Mouse (Mus musculus) T-cell, adult 2 months (primary cell): ENCODE results near the gene Zfp800.
A peak's percentile ranks its signal among the peaks of the same experiment; 100 is the strongest.

Source experiments
- DNase-seq: peaks from one replicate; pipeline ENCODE4 v3.0.0; 2022; ENCODE audit warnings: low spot score

Zfp800 gene

GRCm38 (mm10) chr6:28396051-28396852 lies 1.6 kb downstream of the Zfp800 start:
- DNase-seq: no peak

- no peak for DNase-seq
Observed at GRCm38 (mm10) chr6:28389038-28389437, 8.8 kb downstream of the Zfp800 start.

- no peak for DNase-seq
Observed at GRCm38 (mm10) chr6:28385169-28385568, 12.6 kb downstream of the Zfp800 start.

- DNase-seq: no peak
Observed at GRCm38 (mm10) chr6:28381983-28382382, 15.8 kb downstream of the Zfp800 start.

- DNase-seq: no peak
Observed at GRCm38 (mm10) chr6:28369966-28370683, 27.7 kb downstream of the Zfp800 start.

- no peak for DNase-seq
Observed at GRCm38 (mm10) chr6:28367575-28367974, 30.2 kb downstream of the Zfp800 start.

GRCm38 (mm10) chr6:28351066-28351465 lies 46.7 kb downstream of the Zfp800 start:
- DNase-seq: peak; percentile 84

- DNase-seq: no peak
Observed at GRCm38 (mm10) chr6:28345677-28346076, 52.1 kb downstream of the Zfp800 start.

- no peak for DNase-seq
Observed at GRCm38 (mm10) chr6:28345181-28345580, 52.6 kb downstream of the Zfp800 start.

GRCm38 (mm10) chr6:28342863-28343262 lies 54.9 kb downstream of the Zfp800 start:
- no peak for DNase-seq

- no peak for DNase-seq
Observed at GRCm38 (mm10) chr6:28341174-28341573, 56.6 kb downstream of the Zfp800 start.

GRCm38 (mm10) chr6:28339410-28339809 lies 58.4 kb downstream of the Zfp800 start:
- DNase-seq: no peak

GRCm38 (mm10) chr6:28333696-28334095 lies 64.1 kb downstream of the Zfp800 start:
- DNase-seq: no peak

GRCm38 (mm10) chr6:28332546-28332945 lies 65.3 kb downstream of the Zfp800 start:
- no peak for DNase-seq

GRCm38 (mm10) chr6:28329815-28330214 lies 68.0 kb downstream of the Zfp800 start:
- no peak for DNase-seq

GRCm38 (mm10) chr6:28329002-28329596 lies 68.7 kb downstream of the Zfp800 start:
- no peak for DNase-seq

GRCm38 (mm10) chr6:28326720-28327119 lies 71.1 kb downstream of the Zfp800 start:
- DNase-seq: no peak

GRCm38 (mm10) chr6:28322399-28322798 lies 75.4 kb downstream of the Zfp800 start:
- DNase-seq: peak; percentile 71

- DNase-seq: no peak
Observed at GRCm38 (mm10) chr6:28319648-28320270, 78.0 kb downstream of the Zfp800 start.

- DNase-seq: peak; percentile 9
Observed at GRCm38 (mm10) chr6:28318820-28319573, 78.8 kb downstream of the Zfp800 start.

GRCm38 (mm10) chr6:28315208-28315607 lies 82.6 kb downstream of the Zfp800 start:
- DNase-seq: no peak

- DNase-seq: no peak
Observed at GRCm38 (mm10) chr6:28312067-28312466, 85.7 kb downstream of the Zfp800 start.
